Comparison of ENCODE assay signal across 9 mouse cellular contexts in the genomic region with DNA sequence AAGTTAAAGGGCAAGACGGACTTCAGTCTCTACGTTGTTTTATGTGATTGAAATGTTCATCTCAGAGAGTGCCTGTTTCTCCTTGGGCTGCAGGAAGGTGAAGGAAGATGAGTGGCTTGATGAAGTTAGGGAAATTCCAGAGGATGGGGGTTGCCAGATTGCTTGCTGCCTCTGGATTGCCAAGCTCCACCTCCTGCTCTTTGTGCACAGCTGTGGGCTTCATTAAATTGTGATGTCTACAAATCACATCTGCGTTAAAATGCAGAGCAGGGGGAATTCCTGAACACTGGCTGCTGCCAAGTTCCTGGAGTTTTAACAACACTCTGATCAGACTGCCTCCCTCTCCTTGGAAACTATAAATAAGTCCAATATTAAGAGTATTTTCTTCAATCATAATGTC.
DNase-seq lines count a peak whose midpoint lies in the region.
"Had no signal": no experiment of that assay in that cellular context is flagged by ENCODE, and none has a peak within 500 bp of the region (broad histone marks: within the 10 kb centered on the region; RNA-seq: fewer than 3 reads in every experiment).

No protein-coding gene starts in this region.

- intact Hi-C loops in left cerebral cortex, postnatal 36 days (cut with DNase I): no loop called here

- DNase-seq in adrenal gland, postnatal 10 days: peak; percentile 7
- DNase-seq in adrenal gland, adult 18-20 months (ENCODE audit: low spot score in 2 of 2): no peak
- peak; percentile 11 for DNase-seq in urinary bladder, postnatal 14 days (ENCODE audit: low spot score)
- DNase-seq in urinary bladder, adult 18-20 months (ENCODE audit: low spot score in 2 of 2): no peak
- peak; percentile 72 for DNase-seq in kidney, postnatal 10 days
- no peak for DNase-seq in left cerebral cortex, postnatal 36 days (ENCODE audit: low spot score in 2 of 2)
- DNase-seq in frontal cortex, postnatal 14 days (ENCODE audit: low spot score in 2 of 2): no peak
- no peak for DNase-seq in ovary, postnatal 10 days (ENCODE audit: low spot score)
- DNase-seq: cerebellum, adult 18-20 months had no signal

Comparison
In these comparisons a context has a peak if more than half of its experiments do, and no peak if none do; other contexts are left out.
1. DNase-seq: peak in adrenal gland, postnatal 10 days (single experiment), urinary bladder, postnatal 14 days (single experiment) and kidney, postnatal 10 days (single experiment); none in adrenal gland, adult 18-20 months (0 of 2), urinary bladder, adult 18-20 months (0 of 2), left cerebral cortex, postnatal 36 days (0 of 2), frontal cortex, postnatal 14 days (0 of 2) and ovary, postnatal 10 days (single experiment).